Mouse (Mus musculus) yolk sac, embryonic 10.5 days (tissue): ENCODE data around the gene Bnip2.
"Not testable (repeated sequence)": the region's sequence is repeated elsewhere in the genome, so short reads cannot be mapped to it uniquely, and the experiment has no call there.

Experiments
- DNase-seq: peaks from one replicate; pipeline ENCODE4 v3.0.0-alpha.2; 2017; ENCODE audit warnings: low spot score

Bnip2 gene

GRCm38 (mm10) chr9:70011537-70012407 is 22.5 kb downstream of the Bnip2 start:
- no peak for DNase-seq

- DNase-seq, result peak; percentile 91
Measured at GRCm38 (mm10) chr9:70012408-70012901, 23.2 kb downstream of the Bnip2 start, which contains the start of gene Gtf2a2. Gene Gtf2a2, plus strand, starts transcription at chr9:70012550.

- no peak for DNase-seq
Measured at GRCm38 (mm10) chr9:70015632-70016031, 26.4 kb downstream of the Bnip2 start.

- DNase-seq, result no peak
Measured at GRCm38 (mm10) chr9:70018879-70019278, 29.6 kb downstream of the Bnip2 start.

GRCm38 (mm10) chr9:70021610-70022009 is 32.3 kb downstream of the Bnip2 start:
- DNase-seq, result no peak

- DNase-seq, result no peak
Measured at GRCm38 (mm10) chr9:70022083-70022482, 32.8 kb downstream of the Bnip2 start.

- not testable (repeated sequence) for DNase-seq
Measured at GRCm38 (mm10) chr9:70023615-70024014, 34.3 kb downstream of the Bnip2 start.

- no peak for DNase-seq
Measured at GRCm38 (mm10) chr9:70024648-70025047, 35.4 kb downstream of the Bnip2 start.

GRCm38 (mm10) chr9:70025365-70026012 is 36.2 kb downstream of the Bnip2 start:
- DNase-seq, result no peak

GRCm38 (mm10) chr9:70032167-70032566 is 42.9 kb downstream of the Bnip2 start:
- no peak for DNase-seq

- no peak for DNase-seq
Measured at GRCm38 (mm10) chr9:70033056-70033455, 43.8 kb downstream of the Bnip2 start.

- DNase-seq, result no peak
Measured at GRCm38 (mm10) chr9:70034702-70035101, 45.4 kb downstream of the Bnip2 start.

GRCm38 (mm10) chr9:70036646-70037045 is 47.4 kb downstream of the Bnip2 start:
- DNase-seq, result no peak

GRCm38 (mm10) chr9:70037988-70038387 is 48.7 kb downstream of the Bnip2 start, which contains the start of gene Gcnt3:
Gene Gcnt3, minus strand, starts transcription at chr9:70038088.
- no peak for DNase-seq

- no peak for DNase-seq
Measured at GRCm38 (mm10) chr9:70039597-70040385, 50.5 kb downstream of the Bnip2 start.

- DNase-seq, result no peak
Measured at GRCm38 (mm10) chr9:70040570-70040969, 51.3 kb downstream of the Bnip2 start.

- DNase-seq, result no peak
Measured at GRCm38 (mm10) chr9:70042137-70042536, 52.9 kb downstream of the Bnip2 start.

- DNase-seq, result no peak
Measured at GRCm38 (mm10) chr9:70042935-70043334, 53.7 kb downstream of the Bnip2 start.

GRCm38 (mm10) chr9:70044865-70045264 is 55.6 kb downstream of the Bnip2 start:
- no peak for DNase-seq

GRCm38 (mm10) chr9:70046255-70046654 is 57.0 kb downstream of the Bnip2 start:
- DNase-seq, result no peak

GRCm38 (mm10) chr9:70047839-70048238 is 58.6 kb downstream of the Bnip2 start:
- DNase-seq, result no peak

GRCm38 (mm10) chr9:70048280-70048679 is 59.0 kb downstream of the Bnip2 start:
- no peak for DNase-seq
